Mouse (Mus musculus): ENCODE measurements at regions not wholly inside any gene's neighbourhood (a gene's known extent, or its start where the extent isn't known, plus 50 kb on each side); places are given as distances from the start of the nearest gene placed in this dataset.

- TF ChIP-seq POLR2AphosphoS2 (IDR thresholded peaks at IDR 0.05; ENCODE audit: low read length), result no peak
- TF ChIP-seq MAFK (IDR thresholded peaks at IDR 0.05; ENCODE audit: borderline replicate concordance, low read depth, low read length), result no peak
- TF ChIP-seq CTCF (IDR thresholded peaks at IDR 0.05 in 2 of 3, conservative IDR thresholded peaks at IDR 0.05 in 1 of 3; ENCODE audit: control insufficient read depth in 1 of 3, insufficient read depth in 1 of 3, low read depth in 2 of 3, low read length in 3 of 3, poor library complexity in 1 of 3, severe bottlenecking in 1 of 3), result no peak
- no peak for TF ChIP-seq MAX (IDR thresholded peaks at IDR 0.05; ENCODE audit: low read length)
- no peak for TF ChIP-seq MYC (IDR thresholded peaks at IDR 0.05; ENCODE audit: low read depth, low read length)
- TF ChIP-seq USF1 (IDR thresholded peaks at IDR 0.05; ENCODE audit: low read depth, low read length), result no peak
- no peak for TF ChIP-seq TCF12 (IDR thresholded peaks at IDR 0.05; ENCODE audit: low read depth, low read length)
- no peak for TF ChIP-seq SIN3A (IDR thresholded peaks at IDR 0.05; ENCODE audit: low read length)
- no peak for TF ChIP-seq MXI1 (IDR thresholded peaks at IDR 0.05; ENCODE audit: low read depth, low read length)
- TF ChIP-seq TAL1 (IDR thresholded peaks at IDR 0.05; ENCODE audit: low read length), result no peak
- TF ChIP-seq EP300 (IDR thresholded peaks at IDR 0.05; ENCODE audit: low read depth in 1 of 2, low read length in 2 of 2), result no peak
- TF ChIP-seq NELFE (IDR thresholded peaks at IDR 0.05; ENCODE audit: low read depth, low read length), result no peak
- TF ChIP-seq POLR2A (IDR thresholded peaks at IDR 0.05; ENCODE audit: control insufficient read depth in 1 of 2, insufficient read depth in 1 of 2, low read depth in 1 of 2, low read length in 2 of 2, poor library complexity in 1 of 2), result no peak
- TF ChIP-seq ZKSCAN1 (IDR thresholded peaks at IDR 0.05; ENCODE audit: low read depth, low read length), result no peak
Observed at GRCm38 (mm10) chr13:28616645-28617381, 336.7 kb downstream of the Sox4 start.

Measured in MEL (cell line).